Mouse (Mus musculus) gonadal fat pad, adult 2 months (tissue): ENCODE data around the gene Cuedc2. TPM values are rescaled to one million over a fixed set of nuclear protein-coding genes. Genes with fewer than 3 reads are reported as not detected.

Experiments
- DNase-seq: peaks from one replicate; pipeline ENCODE4 v3.0.0-alpha.2; 2012; ENCODE audit warnings: low read depth
- polyA plus RNA-seq: library from polyadenylated mRNA; depleted of rRNA; stranded (reverse); fragments of >200 nt; gene quantifications from 2 replicates; pipeline ENCODE4 v1.2.3, GENCODE M21; 2012; rRNA removed

Gene Cuedc2
- 76.6 and 81.1 TPM in 2 replicates for polyA plus RNA-seq

GRCm38 (mm10) chr19:46338331-46338936, at the start of gene Cuedc2:
Gene Cuedc2, minus strand, starts transcription at chr19:46338702.
- DNase-seq, result no peak

GRCm38 (mm10) chr19:46382275-46382674, 43.8 kb upstream of the Cuedc2 start:
- DNase-seq, result no peak

DNA sequence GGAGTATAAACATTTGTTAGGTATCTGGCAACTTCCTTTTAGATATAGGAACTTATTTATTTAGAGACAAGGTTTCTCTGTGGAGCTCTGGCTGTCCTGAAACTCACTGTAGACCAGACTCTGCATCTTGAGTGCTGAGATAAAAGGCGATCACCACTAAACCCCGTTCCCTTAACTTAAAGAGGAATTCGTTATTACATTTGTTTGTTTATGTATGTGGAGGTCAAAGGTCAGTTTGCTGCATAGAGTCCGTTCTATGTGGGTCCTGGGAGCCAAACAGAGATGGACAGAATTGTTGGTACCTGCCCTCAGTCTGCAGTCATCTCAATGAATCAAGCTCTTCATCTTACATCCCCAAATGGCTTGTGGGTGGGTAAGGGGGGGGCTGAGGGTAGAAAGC, 37.4 kb upstream of the Cuedc2 start:
- DNase-seq, result no peak

DNA sequence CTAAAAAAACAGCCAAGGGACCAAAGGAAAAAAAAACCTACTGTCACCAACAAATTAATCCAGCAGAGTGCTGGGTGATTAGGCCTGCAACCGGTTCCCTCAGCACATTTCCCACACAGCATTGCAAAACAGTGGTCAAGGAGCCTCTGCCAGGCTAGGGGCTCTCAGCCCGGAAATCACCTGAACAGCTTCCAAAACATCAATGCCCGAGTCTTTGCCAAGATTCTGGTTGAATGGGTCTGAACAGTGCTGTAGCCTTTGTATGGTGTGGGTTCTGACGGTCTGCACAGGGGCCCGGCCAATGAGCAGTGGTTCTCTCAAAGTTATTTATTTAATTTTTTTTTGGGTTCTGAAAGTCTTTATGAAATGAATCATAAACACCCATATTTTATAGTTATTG, 37.0 kb upstream of the Cuedc2 start:
- no peak for DNase-seq

DNA sequence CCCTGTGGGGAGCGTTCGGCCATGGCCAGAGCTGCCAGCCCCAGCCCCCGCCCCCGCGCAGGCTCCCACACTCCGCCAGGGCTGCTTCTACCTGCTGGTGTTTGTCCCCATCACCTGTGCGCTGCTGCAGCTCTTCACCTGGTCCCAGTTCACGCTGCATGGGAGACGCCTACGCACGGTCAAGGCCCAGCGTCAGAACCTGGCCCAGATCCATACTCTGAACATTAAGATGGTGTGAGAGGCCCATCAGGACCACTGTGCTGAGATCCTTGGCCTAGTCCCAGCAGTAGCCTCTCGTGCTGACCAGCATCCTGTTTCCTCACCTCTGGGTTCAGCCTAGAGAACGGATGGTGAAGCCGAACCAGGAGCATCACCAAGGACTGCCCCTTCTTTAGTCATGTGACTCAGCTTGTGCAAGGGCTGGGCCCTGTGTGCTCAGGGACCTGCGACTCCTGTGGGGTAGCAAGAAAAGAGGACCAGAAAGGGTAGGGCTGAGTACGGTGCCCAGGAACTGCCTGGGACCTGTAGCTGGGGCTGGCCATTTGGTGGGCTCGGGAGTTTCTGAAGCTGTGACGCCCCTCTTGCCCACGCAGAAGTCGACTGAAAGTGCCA, 36.1 kb upstream of the Cuedc2 start:
- no peak for DNase-seq

- DNase-seq, result no peak
Measured at GRCm38 (mm10) chr19:46369204-46369603, 30.7 kb upstream of the Cuedc2 start.

GRCm38 (mm10) chr19:46367798-46368590, 29.5 kb upstream of the Cuedc2 start:
- DNase-seq, result no peak

DNA sequence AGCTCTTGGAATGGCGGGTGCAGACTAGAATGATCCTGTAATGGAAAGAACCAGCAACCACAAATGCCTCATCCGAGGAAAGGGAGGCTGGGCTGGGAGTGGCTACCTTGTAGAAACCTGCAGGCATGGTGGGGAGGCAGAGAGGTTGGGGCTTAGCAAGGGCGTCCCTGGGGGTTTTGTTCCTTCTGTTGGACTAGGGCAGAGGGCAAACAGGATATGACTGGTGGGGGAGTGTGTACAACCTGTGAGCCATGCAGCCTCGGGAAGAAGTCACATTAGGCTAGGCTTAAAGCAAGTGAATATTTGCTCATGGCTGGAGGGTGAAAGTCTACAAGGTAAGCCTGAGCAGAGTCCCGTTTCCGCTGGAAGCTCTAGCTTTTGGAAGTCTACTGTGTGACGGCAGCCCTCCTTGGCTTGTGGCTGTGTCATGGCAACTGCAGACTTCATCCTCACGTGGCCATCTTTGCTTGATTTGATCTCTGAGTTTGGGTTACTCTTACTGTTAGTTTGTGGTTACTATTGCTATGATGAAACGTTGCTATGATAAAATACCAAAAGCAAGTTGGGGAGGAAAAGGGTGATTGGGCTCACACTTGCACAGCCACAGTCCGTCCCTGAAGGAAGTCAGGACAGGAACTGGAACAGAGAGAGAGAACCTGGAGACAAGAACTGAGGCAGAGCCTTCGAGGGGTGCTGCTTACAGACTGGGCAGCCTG, 24.9 kb upstream of the Cuedc2 start:
- no peak for DNase-seq

DNA sequence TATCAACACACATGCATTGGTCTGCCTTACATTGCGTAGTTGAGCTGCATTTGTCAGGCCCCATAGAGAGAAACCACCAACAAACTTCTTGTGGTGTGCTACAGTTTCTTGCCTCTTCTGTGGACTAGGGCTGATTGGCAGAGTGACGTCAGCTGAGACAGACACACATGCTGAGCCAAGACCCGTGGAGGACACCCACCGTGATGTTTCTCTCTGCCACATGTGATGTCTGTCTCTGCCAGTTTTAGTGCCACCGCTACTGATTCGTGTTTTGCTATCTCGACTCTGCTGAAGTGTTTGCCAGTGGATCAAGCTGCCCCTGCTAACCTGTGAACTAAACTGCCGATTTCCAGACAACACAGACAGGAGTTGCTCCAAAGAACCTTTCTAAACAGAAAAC, 23.6 kb upstream of the Cuedc2 start:
- no peak for DNase-seq

DNA sequence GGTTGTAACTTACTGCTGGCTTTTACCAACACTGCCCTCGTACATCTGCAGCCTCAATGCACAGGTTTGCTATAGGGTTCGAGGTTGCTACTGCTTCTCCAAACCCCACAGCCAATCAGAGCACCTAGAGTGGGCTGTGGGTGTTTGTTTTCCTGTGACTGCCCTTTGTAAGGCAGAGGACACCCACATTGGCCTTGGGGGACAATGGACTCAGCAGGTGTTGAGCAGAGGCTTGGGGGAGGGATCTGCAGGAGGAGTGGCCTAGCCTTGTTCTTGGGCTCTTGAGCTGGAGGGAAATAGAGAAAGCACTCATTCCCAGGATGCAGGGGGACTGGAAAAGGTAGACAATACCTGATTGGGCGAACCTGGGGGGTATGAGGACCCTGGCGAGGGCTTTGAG, 19.9 kb upstream of the Cuedc2 start:
- no peak for DNase-seq

- DNase-seq, result no peak
Measured at GRCm38 (mm10) chr19:46357344-46358280, 19.1 kb upstream of the Cuedc2 start.

- DNase-seq, result no peak
Measured at GRCm38 (mm10) chr19:46356701-46357138, 18.2 kb upstream of the Cuedc2 start.

- no peak for DNase-seq
Measured at GRCm38 (mm10) chr19:46350168-46350932, 11.8 kb upstream of the Cuedc2 start, which contains the start of gene 2310034G01Rik. Gene 2310034G01Rik, minus strand, starts transcription at chr19:46350302.

DNA sequence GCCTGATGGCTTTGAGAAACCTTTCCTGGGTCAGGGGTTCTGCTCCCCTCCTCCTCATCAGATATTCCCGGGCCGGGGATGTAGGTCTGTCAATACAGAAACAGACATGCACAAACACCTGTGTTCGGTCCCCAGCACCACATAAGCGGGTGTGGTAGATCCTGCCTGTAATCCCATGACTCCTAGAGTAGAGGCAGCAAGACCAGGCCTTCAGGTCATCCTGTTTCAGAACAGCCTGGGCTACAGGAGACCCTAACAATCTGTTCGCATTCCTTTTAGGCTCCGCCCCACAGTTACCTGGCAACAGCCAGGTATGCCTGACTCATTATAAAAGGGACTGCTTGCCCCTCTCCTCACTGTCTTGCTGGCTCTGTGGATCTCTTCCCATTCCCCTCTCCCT, 11.0 kb upstream of the Cuedc2 start:
- no peak for DNase-seq

DNA sequence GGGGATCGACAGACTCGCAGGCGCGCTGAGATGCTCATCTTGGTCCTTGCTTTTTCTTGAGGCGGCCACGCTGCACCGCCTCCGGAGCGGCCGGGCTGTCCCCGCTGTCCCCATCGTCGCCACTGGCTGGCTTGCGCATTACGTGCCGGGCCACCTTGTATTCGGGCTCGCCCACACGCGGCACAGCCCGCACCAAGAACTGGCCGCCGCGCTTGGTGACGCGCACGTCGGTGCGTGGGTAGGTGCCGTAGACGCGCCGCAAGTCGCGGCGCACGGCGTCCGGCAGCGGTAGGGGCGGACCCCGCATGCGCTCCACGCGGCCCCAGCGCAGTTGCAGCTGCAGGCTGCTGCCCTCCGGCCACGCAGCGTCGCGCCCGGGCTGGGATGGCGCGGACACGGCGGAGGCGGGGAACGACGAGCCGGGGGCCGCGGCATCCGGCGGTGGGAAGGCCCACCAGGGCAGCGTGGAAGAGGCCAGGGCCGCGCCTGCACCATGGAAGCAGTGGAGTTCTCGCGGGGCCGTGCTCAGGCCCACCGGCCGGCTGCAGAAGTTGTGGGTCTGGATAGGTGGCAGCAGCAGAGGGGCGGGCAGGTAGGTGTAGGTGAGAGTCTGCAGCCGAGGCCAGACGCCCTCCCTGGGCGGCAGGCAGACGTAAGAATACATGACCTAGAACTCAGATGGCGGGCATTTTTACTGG, 10.4 kb upstream of the Cuedc2 start:
- DNase-seq, result no peak

- no peak for DNase-seq
Measured at GRCm38 (mm10) chr19:46347936-46348668, 9.6 kb upstream of the Cuedc2 start.

DNA sequence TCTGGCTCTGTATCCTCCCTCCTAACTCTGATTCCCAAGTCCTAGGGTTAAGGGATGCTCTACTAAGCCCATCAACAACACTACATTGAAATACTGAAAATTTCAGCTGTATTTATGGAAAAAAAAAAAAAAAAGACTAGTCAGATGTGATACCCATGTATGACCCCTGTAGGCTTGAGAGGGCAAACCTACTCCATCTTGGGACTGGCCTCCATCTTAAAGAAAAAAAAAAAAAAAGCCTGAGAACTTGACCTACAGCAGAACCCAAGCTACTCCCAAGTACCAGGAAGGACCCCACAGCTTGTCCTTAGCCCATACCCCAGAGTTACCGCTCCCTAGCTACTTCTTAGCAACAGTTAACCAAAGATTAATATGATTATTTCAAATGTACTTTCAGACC, 8.6 kb upstream of the Cuedc2 start:
- DNase-seq, result no peak

DNA sequence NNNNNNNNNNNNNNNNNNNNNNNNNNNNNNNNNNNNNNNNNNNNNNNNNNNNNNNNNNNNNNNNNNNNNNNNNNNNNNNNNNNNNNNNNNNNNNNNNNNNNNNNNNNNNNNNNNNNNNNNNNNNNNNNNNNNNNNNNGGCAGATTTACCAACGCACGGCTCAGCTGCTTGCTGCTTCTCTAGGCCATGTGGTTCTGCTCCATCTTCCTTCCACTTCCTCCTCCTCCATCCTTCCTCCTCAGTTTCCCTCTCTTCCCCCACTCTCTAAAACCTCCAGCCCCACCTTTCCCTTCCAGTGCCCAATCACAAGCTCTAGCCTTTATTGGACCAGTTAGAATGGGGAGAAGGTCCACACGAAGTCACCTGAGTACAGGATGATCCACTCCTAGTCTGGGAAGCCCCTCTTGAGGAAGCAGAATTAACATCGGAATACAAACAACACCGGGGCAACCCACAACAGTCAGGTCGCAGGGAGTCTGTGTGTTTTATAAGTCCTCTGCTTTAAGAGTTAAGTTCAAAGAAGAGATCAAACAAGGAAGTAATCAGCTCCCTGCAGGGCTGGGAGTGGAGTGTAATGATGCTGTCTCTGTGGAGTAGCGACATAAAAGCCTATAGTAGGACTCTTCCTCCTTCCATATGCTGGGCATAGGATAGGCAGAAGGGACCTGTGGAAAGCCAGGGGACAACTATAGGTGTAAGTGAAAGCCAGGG, 6.4 kb upstream of the Cuedc2 start:
- no peak for DNase-seq
